Mouse (Mus musculus): Measurements from ENCODE around the gene Avl9.

Gene Avl9

GRCm38 (mm10) chr6:56714574-56715269, at the start of gene Avl9:
Gene Avl9 (plus strand): TSS chr6:56714899.
- peak; percentile 99 for DNase-seq (ENCODE audit: low read depth)

- no peak for DNase-seq (ENCODE audit: low read depth)
Measured at GRCm38 (mm10) chr6:56688238-56688637, 26.5 kb upstream of the Avl9 start.

- peak; percentile 89 for DNase-seq (ENCODE audit: low read depth)
Measured at GRCm38 (mm10) chr6:56691205-56691604, 23.5 kb upstream of the Avl9 start.

GRCm38 (mm10) chr6:56692445-56692844, 22.3 kb upstream of the Avl9 start:
- no peak for DNase-seq (ENCODE audit: low read depth)

GRCm38 (mm10) chr6:56703931-56704900, 10.5 kb upstream of the Avl9 start, which contains the start of gene Lsm5:
Gene Lsm5 (minus strand): TSS chr6:56704710.
- peak; percentile 95 for DNase-seq (ENCODE audit: low read depth)

- DNase-seq (ENCODE audit: low read depth): no peak
Measured at GRCm38 (mm10) chr6:56714186-56714573, 519 bp upstream of the Avl9 start.

GRCm38 (mm10) chr6:56715270-56715666, 569 bp downstream of the Avl9 start:
- peak; percentile 70 for DNase-seq (ENCODE audit: low read depth)

- DNase-seq (ENCODE audit: low read depth): no peak
Measured at GRCm38 (mm10) chr6:56719071-56719470, 4.4 kb downstream of the Avl9 start.

GRCm38 (mm10) chr6:56720877-56721276, 6.2 kb downstream of the Avl9 start:
- DNase-seq (ENCODE audit: low read depth): no peak

GRCm38 (mm10) chr6:56732545-56732944, 17.8 kb downstream of the Avl9 start:
- DNase-seq (ENCODE audit: low read depth): no peak

GRCm38 (mm10) chr6:56745950-56746543, 31.3 kb downstream of the Avl9 start:
- peak; percentile 56 for DNase-seq (ENCODE audit: low read depth)

- DNase-seq (ENCODE audit: low read depth): no peak
Measured at GRCm38 (mm10) chr6:56753719-56754118, 39.0 kb downstream of the Avl9 start.

GRCm38 (mm10) chr6:56756117-56756516, 41.4 kb downstream of the Avl9 start:
- no peak for DNase-seq (ENCODE audit: low read depth)

GRCm38 (mm10) chr6:56759324-56759723, 44.6 kb downstream of the Avl9 start:
- DNase-seq (ENCODE audit: low read depth): no peak

GRCm38 (mm10) chr6:56765265-56765664, 50.6 kb downstream of the Avl9 start:
- DNase-seq (ENCODE audit: low read depth): no peak

- no peak for DNase-seq (ENCODE audit: low read depth)
Measured at GRCm38 (mm10) chr6:56765696-56766095, 51.0 kb downstream of the Avl9 start.

GRCm38 (mm10) chr6:56775816-56776215, 61.1 kb downstream of the Avl9 start:
- DNase-seq (ENCODE audit: low read depth): peak; percentile 25

GRCm38 (mm10) chr6:56779636-56780035, 64.9 kb downstream of the Avl9 start:
- no peak for DNase-seq (ENCODE audit: low read depth)

GRCm38 (mm10) chr6:56783561-56784272, 69.0 kb downstream of the Avl9 start:
- DNase-seq (ENCODE audit: low read depth): no peak

- no peak for DNase-seq (ENCODE audit: low read depth)
Measured at GRCm38 (mm10) chr6:56785068-56785467, 70.4 kb downstream of the Avl9 start.

- DNase-seq (ENCODE audit: low read depth): no peak
Measured at GRCm38 (mm10) chr6:56787668-56788067, 73.0 kb downstream of the Avl9 start.

GRCm38 (mm10) chr6:56789336-56789735, 74.6 kb downstream of the Avl9 start:
- DNase-seq (ENCODE audit: low read depth): no peak

Data from NIH3T3 (cell line).